Mouse (Mus musculus): Measurements from ENCODE around the gene Psmd9.

- no peak for TF ChIP-seq CTCF (conservative IDR thresholded peaks at IDR 0.05; ENCODE audit: low read length)
- no peak for TF ChIP-seq NANOG (IDR thresholded peaks at IDR 0.05; ENCODE audit: borderline replicate concordance, low read length)
- no peak for TF ChIP-seq POU5F1 (IDR thresholded peaks at IDR 0.05; ENCODE audit: borderline replicate concordance, low read length)
Observed at GRCm38 (mm10) chr5:123141555-123142160, 27.6 kb upstream of the Psmd9 start.

All from E14TG2a.4 (cell line).